Mouse (Mus musculus) liver, embryonic 14.5 days (tissue): ENCODE data around the gene Lsmem1. TPM values are rescaled to one million over a fixed set of nuclear protein-coding genes. Genes with fewer than 3 reads are reported as not detected.

Experiments
- ATAC-seq: fragments of 200-750 bp; cut with Nextera tagmentation; 2 replicates; pipeline ENCODE4 v1.8.0; 2017; ENCODE audit warnings: moderate number of reproducible peaks, mild to moderate bottlenecking, moderate library complexity; ENCODE audit not compliant: insufficient read depth
- DNase-seq, 3 experiments: peaks; one replicate each; pipeline ENCODE4 v3.0.0-alpha.2; 2012 to 2013; ENCODE audit warnings: low read depth in 3 of 3, low spot score in 3 of 3
- H3K27ac ChIP-seq: fragments of 300-500 bp; sonication (generic); 2 replicates; pipeline ENCODE4 v1.5.1; 2014; ENCODE audit warnings: moderate library complexity, mild to moderate bottlenecking, control low read depth, inconsistent platforms
- H3K27me3 ChIP-seq: fragments of 300-500 bp; sonication (generic); 2 replicates; pipeline ENCODE4 v1.6.1; 2014; ENCODE audit warnings: mild to moderate bottlenecking, low read length, moderate library complexity; ENCODE audit not compliant: control insufficient read depth, insufficient read depth
- H3K36me3 ChIP-seq: fragments of 300-500 bp; sonication (generic); replicated peaks from 2 replicates; pipeline ENCODE4 v1.6.1; 2014; ENCODE audit warnings: low read depth; ENCODE audit not compliant: control insufficient read depth, insufficient read depth
- H3K4me1 ChIP-seq, 2 experiments: fragments of 200-500 bp in 1 of 2; fragments of 300-500 bp in 1 of 2; sonication (generic) in 1 of 2; replicated peaks; 2 replicates each; pipeline ENCODE4 v1.6.1; 2012 to 2014; ENCODE audit warnings: antibody characterized with exemption in 1 of 2, inconsistent platforms in 1 of 2, low read length in 1 of 2; ENCODE audit not compliant: control insufficient read depth in 2 of 2, insufficient read depth in 2 of 2
- H3K4me2 ChIP-seq: fragments of 300-500 bp; sonication (generic); 2 replicates; pipeline ENCODE4 v1.6.1; 2014; ENCODE audit warnings: low read depth, mild to moderate bottlenecking, control low read depth, moderate library complexity
- H3K4me3 ChIP-seq, 2 experiments: fragments of 200-500 bp in 1 of 2; fragments of 300-500 bp in 1 of 2; sonication (generic) in 1 of 2; 2 replicates each; pipeline ENCODE4 v1.5.1; 2012 to 2014; ENCODE audit warnings: low read depth in 2 of 2, low read length in 2 of 2, mild to moderate bottlenecking in 2 of 2, control low read depth in 1 of 2, inconsistent platforms in 1 of 2, moderate library complexity in 1 of 2; ENCODE audit not compliant: insufficient read depth in 1 of 2
- H3K9ac ChIP-seq: fragments of 300-500 bp; sonication (generic); replicated peaks from 2 replicates; pipeline ENCODE4 v1.6.1; 2014; ENCODE audit warnings: mild to moderate bottlenecking, control low read depth, moderate library complexity
- H3K9me3 ChIP-seq: fragments of 300-500 bp; sonication (generic); 2 replicates; pipeline ENCODE4 v1.6.1; 2016; ENCODE audit warnings: low read length, mixed read lengths; ENCODE audit not compliant: control insufficient read depth
- CTCF ChIP-seq: IDR thresholded peaks from 2 replicates; pipeline ENCODE4 v1.5.1; 2016; ENCODE audit warnings: antibody characterized with exemption, low read depth, control low read depth
- EP300 ChIP-seq: IDR thresholded peaks from 2 replicates; pipeline ENCODE4 v1.6.1; 2016; ENCODE audit warnings: antibody characterized with exemption, low read depth
- WGBS: fragments of 180-500 bp; shearing (Covaris S2); extraction: QIAGEN DNeasy Blood & Tissue Kit; methylation state at CpG from one replicate; pipeline ENCODE4 v1.1.7; 2014; ENCODE audit not compliant: insufficient replicate concordance; 5-methylcytosine and 5-hydroxymethylcytosine counted together
- polyA plus RNA-seq, 2 experiments: library from polyadenylated mRNA; depleted of rRNA in 1 of 2; stranded (reverse) in 1 of 2; unstranded in 1 of 2; fragments of >200 nt; fragmentation: Nextera tagmentation in 1 of 2; extraction: Ambion mirVana in 1 of 2; gene quantifications; 2 replicates each; pipeline versions ENCODE4 v1.2.1 to v1.2.3; 2012 to 2014

Lsmem1 gene
- polyA plus RNA-seq, 2 experiments, result 0.02 TPM; not detected in 1

GRCm38 (mm10) chr12:40214888-40215876, 15.9 kb upstream of the Lsmem1 start:
- Histone ChIP-seq H3K9me3 (no peaks in the 10 kb centered on the region), H3K4me3 (no peak overlapping the region), H3K4me2 (no peak overlapping the region), H3K27ac (no peak overlapping the region), H3K36me3 (peaks cover 57% of the 10 kb centered on the region), H3K9ac (no peak overlapping the region), H3K4me1 (peaks cover 0 to under 1% of the 10 kb centered on the region in 2 experiments; a peak in 1 of 4 replicates), H3K27me3 (no peaks in the 10 kb centered on the region)
- ATAC-seq (no peak), DNase-seq (no peak)
- 79% methylated on average over 15 of the region's 15 CpGs for WGBS
- TF ChIP-seq EP300 (no peak), CTCF (no peak)

DNA sequence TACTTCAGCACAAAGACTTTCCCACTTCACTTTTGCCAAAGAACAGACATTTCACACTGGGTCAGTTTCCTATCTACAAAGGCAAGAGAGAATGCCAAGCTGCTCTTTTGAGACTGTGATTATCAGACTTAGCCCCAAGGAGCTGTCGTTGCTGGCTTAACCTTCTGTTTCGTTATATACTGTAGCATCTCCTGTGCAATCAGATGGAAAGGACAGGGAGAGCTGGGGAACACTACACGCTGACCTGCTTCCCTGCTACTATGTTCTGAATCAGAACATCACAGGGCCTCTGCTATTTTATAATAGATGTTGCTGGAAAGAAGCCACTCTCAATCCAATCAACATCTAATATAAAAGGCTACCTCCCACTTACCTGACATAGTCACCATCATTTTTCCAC, 9.8 kb upstream of the Lsmem1 start:
- ATAC-seq, result no peak

GRCm38 (mm10) chr12:40207909-40208308, 8.6 kb upstream of the Lsmem1 start:
- Histone ChIP-seq H3K27me3 (no peaks in the 10 kb centered on the region), H3K9ac (no peak overlapping the region), H3K4me2 (no peak overlapping the region), H3K27ac (no peak overlapping the region), H3K9me3 (no peaks in the 10 kb centered on the region), H3K4me1 (no peaks in the 10 kb centered on the region), H3K36me3 (peaks cover 67% of the 10 kb centered on the region), H3K4me3 (no peak overlapping the region)
- ATAC-seq, result no peak
- DNase-seq, result no peak
- WGBS, result 79% methylated on average over 4 of the region's 4 CpGs
- TF ChIP-seq CTCF (no peak), EP300 (no peak)

More for the DNA sequence above, 9.8 kb upstream of the Lsmem1 start:
- H3K36me3 ChIP-seq, result peaks cover 68% of the 10 kb centered on the region
- DNase-seq, result no peak
- no peaks in the 10 kb centered on the region for H3K27me3 ChIP-seq
- H3K4me1 ChIP-seq, result no peaks in the 10 kb centered on the region
- H3K27ac ChIP-seq, result no peak overlapping the region
- no peak overlapping the region for H3K4me3 ChIP-seq
- no peaks in the 10 kb centered on the region for H3K9me3 ChIP-seq
- H3K4me2 ChIP-seq, result no peak overlapping the region
- WGBS, result 73% methylated on average over 3 of the region's 3 CpGs
- no peak for TF ChIP-seq CTCF
- no peak for TF ChIP-seq EP300
- no peak overlapping the region for H3K9ac ChIP-seq

DNA sequence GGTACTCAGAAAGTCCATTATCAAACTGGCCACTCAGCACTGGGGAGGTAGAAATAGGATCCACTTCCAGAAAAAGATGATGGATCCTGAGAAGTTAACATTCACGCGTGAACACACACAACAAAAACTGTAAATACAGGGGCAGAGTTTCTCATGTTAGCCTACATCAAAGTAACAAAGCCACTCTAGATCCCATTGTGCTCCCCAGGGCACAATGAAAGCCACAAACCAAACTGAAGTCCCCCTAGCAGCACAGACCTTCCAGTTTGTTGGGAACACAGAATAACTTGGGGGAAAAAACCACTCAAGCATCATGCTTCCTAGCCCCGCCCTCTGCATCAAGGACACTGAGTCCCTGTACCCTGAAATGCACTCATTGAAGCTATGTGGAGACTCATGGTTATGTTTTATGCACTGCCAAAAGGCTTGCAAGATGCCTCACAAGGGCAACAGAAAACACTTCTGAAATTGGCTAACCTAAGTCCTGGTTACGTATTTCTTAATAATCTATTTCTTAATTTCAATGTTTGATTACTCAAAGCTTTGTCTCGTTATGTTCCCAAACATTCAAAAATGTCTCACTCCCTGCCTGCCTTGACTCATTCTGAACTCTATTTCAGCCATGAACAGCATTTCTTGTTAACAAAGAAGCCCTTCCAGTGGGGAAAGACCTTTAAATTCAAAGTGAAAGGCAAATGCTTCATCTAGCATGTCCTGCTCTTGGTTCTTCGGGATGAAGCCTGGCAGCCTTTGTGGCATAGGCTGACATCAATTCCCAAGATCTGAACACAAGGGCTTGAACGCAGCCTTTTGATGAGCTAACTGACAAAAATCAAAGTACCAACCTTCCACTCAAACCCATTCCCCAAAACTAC, 3.1 kb upstream of the Lsmem1 start:
- no peak for ATAC-seq
- Histone ChIP-seq H3K4me1 (no peaks in the 10 kb centered on the region), H3K9ac (no peak overlapping the region), H3K27me3 (no peaks in the 10 kb centered on the region), H3K36me3 (peaks cover 49% of the 10 kb centered on the region), H3K4me3 (no peak overlapping the region), H3K27ac (no peak overlapping the region), H3K4me2 (no peak overlapping the region), H3K9me3 (no peaks in the 10 kb centered on the region)
- TF ChIP-seq EP300 (no peak), CTCF (no peak)
- no peak for DNase-seq
- WGBS, result 83% methylated on average over 7 of the region's 7 CpGs
